ENCODE assay signal across 8 mouse cellular contexts in genomic region chr3:52925223-52925622, GRCm38 (mm10).
DNase-seq lines count a peak whose midpoint lies in the region; TF ChIP-seq lines count a peak whose summit lies in the region.

No protein-coding gene starts in this region.

- intact Hi-C loops in gastrocnemius, adult 2 months (cut with DNase I): no loop called here

- peak; percentile 72 for TF ChIP-seq CTCF in gastrocnemius, adult 2 months (IDR thresholded peaks at IDR 0.05)

- no peak overlapping the region for H3K4me3 ChIP-seq in gastrocnemius, adult 2 months

- H3K27ac ChIP-seq in gastrocnemius, adult 2 months: no peak overlapping the region

- peak; percentile 18 for DNase-seq in gastrocnemius, adult 2 months
- no peak for DNase-seq in gastrocnemius, adult 8-10 months (ENCODE audit: low spot score in 2 of 2)
- DNase-seq in right cerebral cortex, postnatal 14 days: peak; percentile 15
- no peak for DNase-seq in right cerebral cortex, adult 18-20 months
- peak; percentile 29 for DNase-seq in c-Kit-positive CD71-positive TER-119-positive erythroid progenitor cells, embryonic 14.5 days (ENCODE audit: low spot score)
- peak; percentile 72 for DNase-seq in naive thymus-derived CD4-positive, alpha-beta T cell, adult 2 months (ENCODE audit: low read depth)
- DNase-seq in layer of hippocampus, adult 11-12 months (ENCODE audit: low spot score): no peak
- DNase-seq in ovary, postnatal 36 days (ENCODE audit: low spot score): no peak

Comparison
In these comparisons a context has a peak if more than half of its experiments do, and no peak if none do; other contexts are left out.
1. DNase-seq: peak in gastrocnemius, adult 2 months (single experiment), right cerebral cortex, postnatal 14 days (single experiment), c-Kit-positive CD71-positive TER-119-positive erythroid progenitor cells, embryonic 14.5 days (single experiment) and naive thymus-derived CD4-positive, alpha-beta T cell, adult 2 months (single experiment); none in gastrocnemius, adult 8-10 months (0 of 2), right cerebral cortex, adult 18-20 months (single experiment), layer of hippocampus, adult 11-12 months (single experiment) and ovary, postnatal 36 days (single experiment).